Mouse (Mus musculus) mammary gland, adult 2 months (tissue): ENCODE measurements around the gene Cox16. TPM values are rescaled to one million over a fixed set of nuclear protein-coding genes. Genes with fewer than 3 reads are reported as not detected.

Source experiments
- polyA plus RNA-seq: library from polyadenylated mRNA; depleted of rRNA; stranded (reverse); fragments of >200 nt; gene quantifications from 2 replicates; pipeline ENCODE4 v1.2.3, GENCODE M21; 2012; ENCODE audit warnings: low replicate concordance; rRNA removed

Gene Cox16
- polyA plus RNA-seq, result 87.0 and 104 TPM in 2 replicates

DNA sequence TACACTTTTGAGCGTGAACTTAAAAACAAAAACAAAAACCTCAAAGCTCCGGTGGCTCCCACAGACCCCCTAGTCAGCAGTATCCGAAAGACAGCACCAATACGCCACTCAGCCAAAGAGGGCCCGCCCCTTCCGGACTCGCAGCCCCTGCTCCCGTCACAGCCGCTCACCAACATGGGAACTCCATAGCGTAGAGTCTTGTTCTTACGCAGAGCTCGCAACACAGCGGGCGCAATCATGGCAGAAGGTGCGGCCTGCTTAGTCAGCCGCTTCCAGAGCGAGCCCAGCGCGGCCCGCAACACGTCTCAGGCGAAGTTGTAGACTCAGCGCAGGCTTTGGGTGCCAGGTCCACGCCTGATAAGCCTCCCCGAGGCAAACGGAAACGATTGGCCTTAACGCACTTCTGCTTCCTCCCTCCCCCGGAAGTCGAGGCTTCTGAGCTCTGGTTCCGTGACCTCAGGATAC is at the start of gene Cox16:
Cox16 (minus strand) TSS at position 401 of the 465 bp plus-strand sequence.

DNA sequence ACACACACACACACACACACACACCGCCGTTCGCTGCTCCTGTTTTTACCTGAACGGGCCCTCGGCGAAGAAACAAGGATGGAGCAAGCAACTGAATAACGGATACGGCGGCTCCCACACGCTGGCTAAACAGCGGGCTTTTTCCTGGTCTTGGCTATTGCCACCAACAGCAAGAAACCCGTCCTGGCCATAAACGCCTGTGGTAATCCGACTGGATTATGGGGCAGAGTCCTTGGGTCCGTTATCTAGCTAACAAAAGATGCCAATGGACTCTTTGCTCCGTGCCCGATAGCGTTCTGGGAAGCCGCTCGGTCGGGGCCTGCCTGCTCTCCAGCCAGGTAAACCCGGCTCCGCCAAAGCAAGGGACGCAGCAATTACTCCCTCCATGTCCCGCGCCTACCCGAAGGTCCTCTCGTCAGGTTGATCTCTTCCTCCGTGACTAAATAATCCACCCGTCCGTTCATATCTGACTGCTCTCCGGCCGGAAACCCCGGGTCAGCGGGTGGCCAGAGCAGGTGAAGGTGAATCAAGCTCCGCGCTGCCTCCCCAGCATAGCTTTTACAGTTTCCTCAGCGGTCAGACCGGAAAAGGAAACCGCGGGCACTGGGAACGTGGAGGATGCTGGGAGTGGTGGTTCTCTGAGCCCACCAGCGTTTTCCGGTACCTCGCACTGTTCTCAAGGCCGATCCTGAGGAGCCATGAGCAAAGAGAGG is 47.5 kb upstream of the Cox16 start, which contains the start of the genes Gm20498 and Synj2bp:
Gm20498 (minus strand) TSS at position 590 of the 713 bp plus-strand sequence.
Synj2bp (minus strand) TSS at position 596 of the 713 bp plus-strand sequence.

DNA sequence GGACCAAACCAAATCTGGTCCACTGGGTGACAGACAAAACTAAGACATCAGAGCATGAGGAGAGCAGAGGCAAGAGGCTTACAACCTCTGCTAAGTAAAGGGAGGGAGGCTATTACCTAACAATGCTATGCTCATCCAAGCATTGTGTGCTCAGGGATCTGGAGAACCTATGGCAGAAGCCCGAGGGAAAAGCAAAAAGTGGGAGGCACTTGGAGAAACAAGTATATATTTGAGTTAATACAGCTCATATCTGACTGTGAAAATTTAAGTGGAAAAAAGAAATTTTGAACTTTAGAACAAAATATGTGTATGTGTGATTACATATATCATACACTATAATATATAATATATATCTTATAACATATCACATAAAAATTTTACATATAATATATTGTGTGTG is 63.1 kb downstream of the Cox16 start, which contains the start of gene Adam4:
Adam4 (minus strand) TSS at position 101 of the 400 bp plus-strand sequence.

DNA sequence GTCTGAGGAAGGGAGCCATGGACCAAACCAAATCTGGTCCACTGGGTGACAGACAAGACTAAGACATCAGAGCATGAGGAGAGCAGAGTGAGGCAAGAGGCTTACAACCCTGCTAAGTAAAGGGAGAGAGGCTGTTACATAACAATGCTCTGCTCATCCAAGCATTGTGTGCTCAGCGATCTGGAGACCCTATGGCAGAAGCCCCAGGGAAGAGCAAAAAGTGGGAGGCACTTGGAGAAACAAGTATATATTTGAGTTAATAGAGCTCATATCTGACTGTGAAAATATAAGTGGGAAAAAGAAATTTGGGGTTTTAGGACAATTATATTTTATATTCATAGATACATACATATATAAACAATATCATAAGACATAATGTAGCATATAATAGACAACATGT is 105.6 kb downstream of the Cox16 start, which contains the start of gene Gm4787:
Gm4787 (minus strand) TSS at position 101 of the 400 bp plus-strand sequence.

DNA sequence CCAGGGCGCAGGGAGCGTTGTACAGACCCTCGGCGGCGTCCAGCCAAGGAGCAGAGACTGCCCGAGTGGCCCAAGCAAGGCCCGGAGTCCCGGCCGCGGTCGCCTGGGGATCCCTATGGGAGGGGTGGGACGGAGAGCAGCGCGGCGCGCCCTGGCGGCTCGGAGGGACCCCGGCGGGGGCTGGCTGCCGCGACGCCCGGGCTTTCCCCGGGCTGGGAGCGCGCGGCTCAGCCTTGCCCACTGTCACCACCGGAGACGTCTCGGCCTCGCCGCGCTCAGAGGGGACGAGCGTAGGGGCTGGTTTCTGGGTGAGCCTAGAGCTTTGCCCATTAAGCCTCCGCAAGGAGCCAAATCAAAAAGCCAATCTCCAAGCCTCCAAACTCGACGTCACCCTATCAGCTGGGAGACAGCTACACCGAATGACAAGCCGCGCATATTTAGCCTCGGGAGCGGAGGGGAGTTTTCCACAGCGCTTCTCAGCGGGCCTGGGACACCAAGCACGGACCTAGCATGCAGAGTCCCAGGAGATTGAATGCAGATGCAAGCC is 152.0 kb downstream of the Cox16 start, which contains the start of gene Slc8a3:
Slc8a3 (minus strand) TSS at position 306 of the 547 bp plus-strand sequence.

Other genes starting within 250 kb of the Cox16 start
- gene Slc8a3, start 151.9 kb downstream of the Cox16 start, polyA plus RNA-seq, result 0.04 and 4.1 TPM in 2 replicates
- 0.24 and 0.32 TPM in 2 replicates for gene Gm4787, start 105.7 kb downstream of the Cox16 start, polyA plus RNA-seq
- gene Adam4, start 63.2 kb downstream of the Cox16 start, polyA plus RNA-seq, result 0.30 and 0.70 TPM in 2 replicates
- gene Gm20498, start 47.8 kb upstream of the Cox16 start, polyA plus RNA-seq, result 6.3 and 7.7 TPM in 2 replicates
- gene Synj2bp, start 47.8 kb upstream of the Cox16 start, polyA plus RNA-seq, result 13.7 and 47.9 TPM in 2 replicates
- not detected in 2 replicates for gene Adam21, start 83.3 kb upstream of the Cox16 start, polyA plus RNA-seq
- 3.3 and 11.7 TPM in 2 replicates for gene Med6, start 109.9 kb upstream of the Cox16 start, polyA plus RNA-seq
- gene Ttc9, start 146.1 kb upstream of the Cox16 start, polyA plus RNA-seq, result 1.2 and 2.4 TPM in 2 replicates